Mouse (Mus musculus) kidney, postnatal 25 days (tissue): ENCODE results near the gene Spindoc.
A peak's percentile ranks its signal among the peaks of the same experiment; 100 is the strongest.

Source experiments
- DNase-seq, 2 experiments: peaks; one replicate each; pipeline ENCODE4 v3.0.0; 2021; ENCODE audit warnings: mixed read lengths in 2 of 2

Spindoc gene

DNA sequence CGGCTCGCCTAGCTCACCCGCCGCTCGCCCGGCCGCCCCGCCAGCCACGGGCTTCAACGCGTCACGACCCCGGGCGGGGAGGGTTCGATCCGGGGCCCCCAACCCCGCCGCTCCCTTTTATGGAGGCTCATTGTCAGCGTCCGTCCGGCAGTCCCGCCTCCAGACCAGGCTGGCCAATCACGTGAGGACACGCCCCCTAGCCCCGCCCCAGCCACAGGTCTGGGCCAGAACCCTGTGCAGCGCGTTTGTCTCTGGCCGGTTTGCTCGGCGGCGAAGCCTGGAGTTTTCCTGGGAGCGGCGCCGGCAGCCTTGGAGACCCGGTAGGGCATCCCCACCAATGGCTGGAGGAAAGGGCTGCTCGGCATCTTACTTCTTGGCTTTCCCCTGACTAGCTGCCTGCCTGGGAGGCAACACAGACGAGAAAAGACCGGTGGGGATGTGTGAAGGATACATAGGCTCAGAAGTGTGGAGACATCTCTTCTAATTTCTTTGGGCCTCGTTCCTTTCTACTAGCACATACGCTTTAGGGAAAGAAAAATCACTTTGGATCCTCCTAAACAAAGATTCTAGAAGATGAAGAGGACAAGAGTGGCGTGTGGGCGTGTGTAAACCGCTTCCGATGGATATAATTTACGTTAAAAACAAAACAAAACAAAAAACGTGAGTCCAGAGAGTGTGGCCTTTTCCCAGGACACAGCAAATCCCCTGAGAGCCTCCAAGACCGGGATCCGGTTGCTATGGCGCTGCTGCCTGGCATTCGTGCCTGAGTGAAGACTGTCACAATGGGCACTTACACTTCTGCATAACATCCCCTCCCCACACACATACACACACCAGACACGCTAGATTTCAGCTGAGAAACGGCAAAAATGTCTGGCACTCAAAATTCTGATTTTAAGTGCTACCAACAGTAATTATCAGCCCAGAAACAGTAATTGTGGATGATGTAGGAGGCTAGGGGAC lies at the start of gene Spindoc:
Gene Spindoc (minus strand): TSS at position 92 of the 963 bp plus-strand sequence.
- DNase-seq, result peak; percentile 98 to 99

DNA sequence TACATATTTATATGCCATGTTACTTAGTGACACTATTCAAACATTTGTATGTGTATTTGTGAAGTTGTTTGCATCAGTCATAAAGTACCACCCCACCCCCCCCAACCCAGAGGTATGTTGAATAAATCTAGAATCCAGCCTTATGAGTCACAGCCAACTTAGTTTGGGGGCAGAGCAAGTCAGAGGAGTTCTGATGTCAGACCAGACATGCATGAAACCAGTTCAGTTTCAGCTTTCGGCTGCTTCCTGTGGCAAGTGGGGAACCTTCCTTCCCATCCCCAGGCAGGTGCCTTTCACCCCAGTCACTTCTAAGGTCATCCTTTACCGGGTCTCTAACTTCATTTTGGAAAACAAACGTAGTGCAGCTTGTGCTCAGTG lies 42.6 kb upstream of the Spindoc start:
- no peak for DNase-seq

- no peak for DNase-seq
Observed at GRCm38 (mm10) chr19:7424590-7425397, 42.0 kb upstream of the Spindoc start.

GRCm38 (mm10) chr19:7424131-7424530 lies 41.3 kb upstream of the Spindoc start:
- no peak for DNase-seq

GRCm38 (mm10) chr19:7423656-7424030 lies 40.8 kb upstream of the Spindoc start:
- no peak for DNase-seq

GRCm38 (mm10) chr19:7423028-7423655 lies 40.3 kb upstream of the Spindoc start:
- peak; percentile 90 to 93 for DNase-seq

DNA sequence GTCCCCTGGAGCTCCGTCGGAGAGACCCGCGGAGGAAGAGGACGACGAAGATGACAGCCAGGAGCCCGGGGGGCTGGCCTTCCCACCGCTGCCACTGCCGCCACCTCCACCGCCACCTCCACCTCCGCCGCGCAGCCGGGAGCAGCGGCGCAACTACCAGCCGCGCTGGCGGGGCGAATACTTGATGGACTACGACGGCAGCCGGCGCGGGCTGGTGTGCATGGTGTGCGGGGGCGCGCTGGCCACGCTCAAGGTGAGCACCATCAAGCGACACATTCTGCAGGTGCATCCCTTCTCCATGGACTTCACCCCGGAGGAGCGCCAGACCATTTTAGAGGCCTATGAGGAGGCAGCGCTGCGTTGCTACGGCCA lies 39.8 kb upstream of the Spindoc start:
- no peak for DNase-seq

DNA sequence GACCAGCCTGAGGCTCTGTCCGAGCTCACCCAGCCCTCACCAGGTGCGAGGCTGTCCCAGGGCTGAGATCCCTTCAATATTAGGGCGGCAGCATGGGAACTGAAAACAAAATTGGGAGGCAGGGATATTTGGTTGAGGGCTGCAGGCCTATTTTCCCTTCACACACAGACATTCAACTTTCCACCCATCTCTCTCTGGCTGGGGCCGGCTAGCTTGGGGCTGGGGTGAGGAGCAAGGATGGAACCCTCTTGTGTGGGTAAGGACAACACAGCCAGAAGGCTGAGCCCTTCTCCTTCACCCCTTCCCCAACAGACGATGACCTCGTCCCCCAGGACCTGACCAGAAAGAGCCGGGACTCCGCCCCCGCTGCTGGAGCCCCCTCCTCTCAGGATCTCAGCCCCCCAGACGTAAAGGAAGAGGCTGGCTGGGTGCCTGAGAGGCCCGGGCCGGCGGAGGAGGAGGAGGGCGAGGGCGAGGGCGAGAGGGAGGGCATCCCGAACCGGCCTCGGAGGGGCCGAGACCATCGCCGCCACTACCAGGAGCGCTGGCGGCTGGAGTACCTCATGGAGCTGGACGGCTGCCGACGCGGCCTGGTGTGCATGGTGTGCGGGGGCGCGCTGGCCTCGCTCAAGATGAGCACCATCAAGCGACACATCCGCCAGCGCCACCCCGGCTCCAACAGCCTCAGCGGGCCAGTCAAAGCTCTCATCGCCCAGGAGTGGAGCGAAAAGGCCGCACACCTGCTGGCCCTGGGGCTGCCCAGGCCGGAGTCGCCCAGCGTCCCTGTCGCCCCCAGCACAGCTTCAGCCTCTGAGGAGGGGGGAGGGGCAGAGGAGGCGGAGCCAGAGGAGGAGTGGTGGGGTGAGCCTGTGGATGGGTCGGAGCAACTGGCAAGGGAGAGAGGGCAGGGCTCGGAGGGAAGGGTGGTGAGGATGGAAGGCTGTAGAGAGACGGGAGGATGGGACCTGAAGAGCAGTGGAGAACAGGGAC lies 39.1 kb upstream of the Spindoc start:
- peak; percentile 40 to 64 for DNase-seq

- DNase-seq, result peak in 1 of 2 experiments; percentile 55
Observed at GRCm38 (mm10) chr19:7420841-7421601, 38.2 kb upstream of the Spindoc start.

- DNase-seq, result no peak
Observed at GRCm38 (mm10) chr19:7420108-7420507, 37.3 kb upstream of the Spindoc start.

DNA sequence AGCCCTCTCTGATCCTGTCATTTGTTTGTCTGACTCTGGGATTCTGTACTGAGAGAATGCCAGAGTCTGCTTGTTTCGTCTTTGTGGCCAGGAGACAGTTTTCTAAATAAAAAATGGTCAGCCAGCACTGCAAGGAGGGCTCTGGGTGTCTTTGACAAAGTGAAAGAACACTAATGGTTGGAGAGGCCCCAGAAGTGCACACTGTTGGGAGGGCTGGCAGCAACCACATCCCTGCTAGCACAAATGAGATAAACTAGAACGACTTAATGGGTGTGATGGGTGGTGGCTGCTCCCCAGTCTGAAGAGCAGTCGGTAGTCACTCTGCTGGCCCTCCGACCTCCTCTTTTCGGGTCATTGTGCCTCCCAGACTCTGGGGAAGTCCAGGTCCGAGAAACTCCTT lies 36.3 kb upstream of the Spindoc start:
- DNase-seq, result no peak

DNA sequence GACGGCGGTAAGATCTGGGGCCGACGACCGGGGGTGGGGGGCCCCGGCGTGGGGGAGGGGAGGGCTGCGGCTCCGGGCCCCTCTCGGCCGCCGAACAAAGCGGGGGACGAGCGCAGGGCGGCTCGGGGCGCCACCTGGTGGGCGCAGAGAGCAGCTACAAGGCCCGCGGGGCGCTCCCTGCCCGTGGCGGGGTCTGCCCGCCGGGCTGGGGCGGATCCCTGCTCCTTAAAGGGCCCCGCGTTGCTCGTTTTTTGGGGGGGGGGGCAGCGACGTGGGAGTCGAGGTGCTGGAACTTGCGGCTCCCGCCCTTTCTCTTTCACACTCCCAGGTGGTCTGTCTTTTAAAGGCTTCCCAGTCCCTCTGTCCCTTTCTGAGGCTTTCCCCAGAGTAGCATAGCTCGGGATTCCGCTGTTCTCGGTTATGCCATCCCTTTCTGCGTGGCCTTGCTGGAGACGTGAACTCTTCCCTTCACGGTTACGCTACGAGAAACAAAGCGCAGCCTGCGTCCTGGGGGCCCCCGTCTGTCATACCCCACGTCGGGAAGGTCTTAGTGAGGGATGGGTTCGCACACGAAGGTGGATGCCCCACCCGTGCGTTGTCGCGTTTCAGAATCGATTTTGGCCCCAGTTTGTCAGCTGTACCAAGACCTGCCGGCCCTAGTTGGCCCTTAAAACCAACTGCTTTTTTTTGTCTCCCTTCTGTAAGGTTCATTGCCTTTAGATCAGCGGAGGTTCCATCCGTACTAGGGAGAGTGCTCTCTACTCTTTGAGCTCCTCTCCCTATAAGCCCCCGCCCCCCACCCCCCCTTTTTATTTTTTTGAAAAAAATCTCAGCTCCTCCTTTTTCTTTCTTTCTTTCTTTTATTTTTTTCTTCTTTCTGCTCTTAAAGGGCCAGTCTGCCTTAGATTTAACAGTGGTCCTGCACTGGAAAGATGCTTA lies 35.4 kb upstream of the Spindoc start:
- peak; percentile 72 to 82 for DNase-seq

- DNase-seq, result peak; percentile 84 to 89
Observed at GRCm38 (mm10) chr19:7416834-7417735, 34.3 kb upstream of the Spindoc start, which contains the start of gene 2700081O15Rik. TSS of gene 2700081O15Rik (plus strand) at chr19:7417625.

- DNase-seq, result peak; percentile 20 to 51
Observed at GRCm38 (mm10) chr19:7415916-7416833, 33.4 kb upstream of the Spindoc start.

DNA sequence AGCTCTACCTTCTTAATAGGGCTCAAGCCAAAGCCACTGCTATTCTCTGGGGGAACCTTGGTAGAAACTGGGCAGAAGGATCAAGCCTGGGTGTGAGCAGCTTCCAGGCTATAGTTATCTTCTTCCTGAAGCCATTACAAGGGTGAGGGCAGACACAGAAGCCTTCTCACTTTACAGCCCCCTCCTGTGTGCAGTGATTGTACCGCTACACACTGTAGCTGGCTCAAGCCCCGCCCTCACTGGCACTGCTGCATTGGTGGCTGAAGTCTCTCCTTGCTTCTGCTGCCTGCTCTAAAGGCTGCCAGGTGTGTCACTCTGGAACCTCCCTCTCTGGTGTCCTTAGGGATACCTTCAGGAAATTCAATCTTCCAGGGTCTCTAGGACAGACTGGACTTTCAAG lies 29.6 kb upstream of the Spindoc start:
- no peak for DNase-seq

DNA sequence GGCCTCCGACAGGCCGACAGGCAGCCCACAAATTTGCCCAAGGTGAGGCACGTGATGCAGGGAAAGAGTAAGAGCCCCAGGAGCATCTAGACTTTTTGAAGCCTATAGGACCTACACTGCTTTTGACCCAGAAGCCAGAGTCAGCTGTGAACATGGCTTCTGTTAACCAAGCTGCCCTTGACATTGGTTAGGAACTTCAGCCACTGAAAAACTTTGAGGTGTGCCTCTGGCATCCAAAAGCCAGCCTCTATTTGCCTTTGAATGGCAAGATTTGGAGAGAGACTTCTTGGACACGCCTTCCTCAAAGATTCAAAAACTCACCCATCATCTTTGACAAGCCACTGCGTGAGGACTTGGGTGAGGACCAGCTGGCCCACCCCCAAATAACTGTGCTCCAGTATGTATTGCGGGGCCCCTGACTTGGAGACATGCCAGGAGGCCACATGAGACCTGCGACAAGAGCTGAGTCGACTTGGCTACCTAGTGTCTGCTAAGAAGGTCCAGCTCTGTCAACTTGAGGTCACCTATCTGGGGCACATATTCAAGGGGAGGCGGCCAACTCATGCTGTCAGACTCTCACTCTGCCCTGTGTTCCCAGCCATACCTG lies 21.9 kb upstream of the Spindoc start:
- no peak for DNase-seq

DNA sequence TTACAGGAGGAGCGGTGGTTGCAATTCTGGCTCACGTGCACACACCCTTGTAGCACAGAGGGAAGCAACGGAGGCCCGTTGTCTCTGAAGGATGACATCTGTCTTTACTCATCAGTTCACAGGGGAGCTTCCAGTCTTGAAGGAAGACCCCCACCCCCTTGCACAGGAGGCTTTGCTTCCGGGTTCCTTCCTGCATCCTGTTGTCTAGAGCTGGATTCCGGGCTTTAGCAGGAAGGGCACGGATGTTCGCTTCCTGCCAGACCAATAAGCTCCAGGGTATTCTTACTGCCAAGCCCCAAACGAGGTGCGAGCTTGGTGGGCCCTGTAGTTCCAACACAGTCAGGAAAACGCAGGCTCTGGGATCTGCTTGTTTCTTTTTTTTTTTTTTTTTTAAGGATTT lies 17.8 kb upstream of the Spindoc start:
- peak; percentile 54 to 78 for DNase-seq
